Mouse (Mus musculus): ENCODE data around the gene A730071L15Rik. TPM values are rescaled to one million over a fixed set of nuclear protein-coding genes. Genes with fewer than 3 reads are reported as not detected.

A730071L15Rik gene
- polyA plus RNA-seq, 1 experiment from 2014 or later: 0.32 TPM

GRCm38 (mm10) chr11:6200087-6200569 lies 299 bp downstream of the A730071L15Rik start, which contains the start of gene Nudcd3:
TSS of gene Nudcd3 (minus strand) at chr11:6200415.
- WGBS: under 1% methylated on average over 39 of the region's 39 CpGs
- peak; percentile 94 for ATAC-seq (ENCODE audit: insufficient read depth, low FRiP score)

GRCm38 (mm10) chr11:6200570-6200969 lies 741 bp downstream of the A730071L15Rik start:
- Histone ChIP-seq H3K4me1 (ENCODE audit: control insufficient read depth, insufficient read depth, low read length) (peaks cover 8% of the 10 kb centered on the region), H3K27me3 (ENCODE audit: control insufficient read depth, insufficient read depth, low read length) (no peaks in the 10 kb centered on the region), H3K27ac (ENCODE audit: low read length) (peak overlapping the region; percentile 94), H3K9ac (ENCODE audit: low read length) (peak overlapping the region; percentile 94), H3K4me3 (replicated peaks; ENCODE audit: low read length) (peak overlapping the region; percentile 100), H3K4me2 (ENCODE audit: low read depth, low read length) (peak overlapping the region; percentile 96), H3K36me3 (ENCODE audit: control insufficient read depth, insufficient read depth, low read length) (no peaks in the 10 kb centered on the region), H3K9me3 (replicated peaks; ENCODE audit: control insufficient read depth, low read length) (no peaks in the 10 kb centered on the region)
- ATAC-seq (ENCODE audit: insufficient read depth, low FRiP score): no peak; the same call in 1 of the 2 replicates
- WGBS: 23% methylated on average over 9 of the region's 9 CpGs

More at GRCm38 (mm10) chr11:6200087-6200569, 299 bp downstream of the A730071L15Rik start, which contains the start of gene Nudcd3:
- Histone ChIP-seq H3K27ac (ENCODE audit: low read length) (peak within 1 kb of the TSS; percentile 94), H3K9ac (ENCODE audit: low read length) (peak within 1 kb of the TSS; percentile 94), H3K4me1 (ENCODE audit: control insufficient read depth, insufficient read depth, low read length) (peaks cover 8% of the 10 kb centered on the region), H3K4me3 (replicated peaks; ENCODE audit: low read length) (peak within 1 kb of the TSS; percentile 100), H3K4me2 (ENCODE audit: low read depth, low read length) (peak within 1 kb of the TSS; percentile 96), H3K9me3 (replicated peaks; ENCODE audit: control insufficient read depth, low read length) (no peaks in the 10 kb centered on the region), H3K36me3 (ENCODE audit: control insufficient read depth, insufficient read depth, low read length) (no peaks in the 10 kb centered on the region), H3K27me3 (ENCODE audit: control insufficient read depth, insufficient read depth, low read length) (no peaks in the 10 kb centered on the region)

DNA sequence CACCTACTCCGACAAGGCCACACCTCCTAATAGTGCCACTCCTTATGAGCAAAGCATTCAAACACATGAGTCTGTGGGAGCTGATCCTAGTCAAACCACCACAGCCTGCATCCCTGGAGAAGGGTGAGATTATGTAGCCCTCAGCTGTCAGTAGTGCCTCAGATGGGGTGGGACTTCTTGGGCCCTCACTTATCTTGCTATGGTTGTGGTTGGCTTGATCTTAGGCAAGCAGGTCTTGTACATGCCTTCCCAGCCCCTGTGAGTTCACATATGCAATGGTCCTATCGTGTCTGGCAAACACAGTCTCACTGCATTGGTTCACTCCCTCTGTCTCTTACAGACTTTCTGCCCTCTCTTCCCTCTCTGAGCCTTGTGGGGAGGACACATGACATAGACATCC lies 7.3 kb downstream of the A730071L15Rik start:
- H3K27ac ChIP-seq (ENCODE audit: low read length): no peak overlapping the region
- 78% methylated on average over 2 of the region's 2 CpGs for WGBS
- 0 out of 2 replicates have a peak, but pooled peaks have one; percentile 29 for ATAC-seq (ENCODE audit: insufficient read depth, low FRiP score)
- no peak overlapping the region for H3K4me2 ChIP-seq (ENCODE audit: low read depth, low read length)
- H3K9ac ChIP-seq (ENCODE audit: low read length): no peak overlapping the region
- no peak overlapping the region for H3K4me3 ChIP-seq (replicated peaks; ENCODE audit: low read length)
- no peaks in the 10 kb centered on the region for H3K4me1 ChIP-seq (ENCODE audit: control insufficient read depth, insufficient read depth, low read length)
- H3K27me3 ChIP-seq (ENCODE audit: control insufficient read depth, insufficient read depth, low read length): no peaks in the 10 kb centered on the region
- H3K36me3 ChIP-seq (ENCODE audit: control insufficient read depth, insufficient read depth, low read length): no peaks in the 10 kb centered on the region
- H3K9me3 ChIP-seq (replicated peaks; ENCODE audit: control insufficient read depth, low read length): no peaks in the 10 kb centered on the region

DNA sequence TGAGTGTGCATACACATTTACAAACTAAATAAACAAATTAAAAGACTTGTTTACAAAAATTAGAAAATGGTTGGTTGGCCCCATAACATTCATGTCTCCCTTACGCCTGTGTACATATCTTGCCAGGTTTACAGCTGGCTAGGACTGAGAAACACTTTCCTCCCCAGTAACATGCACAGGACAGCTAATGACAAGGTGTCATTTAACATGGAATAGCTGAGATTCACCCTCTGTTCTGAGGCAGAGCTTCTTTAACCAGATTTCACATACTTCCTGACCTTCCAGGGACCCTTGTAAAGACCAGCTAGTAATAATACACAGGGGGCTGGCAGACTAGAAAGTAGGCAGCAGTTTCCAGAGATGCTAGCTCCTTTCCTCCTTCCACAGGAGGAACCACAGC lies 8.3 kb downstream of the A730071L15Rik start:
- no peak overlapping the region for H3K4me2 ChIP-seq (ENCODE audit: low read depth, low read length)
- H3K9me3 ChIP-seq (replicated peaks; ENCODE audit: control insufficient read depth, low read length): no peaks in the 10 kb centered on the region
- H3K27ac ChIP-seq (ENCODE audit: low read length): no peak overlapping the region
- H3K9ac ChIP-seq (ENCODE audit: low read length): no peak overlapping the region
- ATAC-seq (ENCODE audit: insufficient read depth, low FRiP score): no peak
- H3K36me3 ChIP-seq (ENCODE audit: control insufficient read depth, insufficient read depth, low read length): no peaks in the 10 kb centered on the region
- no peak overlapping the region for H3K4me3 ChIP-seq (replicated peaks; ENCODE audit: low read length)
- H3K27me3 ChIP-seq (ENCODE audit: control insufficient read depth, insufficient read depth, low read length): no peaks in the 10 kb centered on the region
- WGBS: 65% methylated on average over 1 of the region's 1 CpGs
- H3K4me1 ChIP-seq (ENCODE audit: control insufficient read depth, insufficient read depth, low read length): no peaks in the 10 kb centered on the region

- Histone ChIP-seq H3K4me1 (ENCODE audit: control insufficient read depth, insufficient read depth, low read length) (no peaks in the 10 kb centered on the region), H3K36me3 (ENCODE audit: control insufficient read depth, insufficient read depth, low read length) (no peaks in the 10 kb centered on the region), H3K9me3 (replicated peaks; ENCODE audit: control insufficient read depth, low read length) (no peaks in the 10 kb centered on the region), H3K27me3 (ENCODE audit: control insufficient read depth, insufficient read depth, low read length) (no peaks in the 10 kb centered on the region), H3K4me3 (replicated peaks; ENCODE audit: low read length) (no peak overlapping the region), H3K9ac (ENCODE audit: low read length) (no peak overlapping the region), H3K27ac (ENCODE audit: low read length) (no peak overlapping the region), H3K4me2 (ENCODE audit: low read depth, low read length) (no peak overlapping the region)
- WGBS: 51% methylated on average over 3 of the region's 3 CpGs
- no peak for ATAC-seq (ENCODE audit: insufficient read depth, low FRiP score)
Measured at GRCm38 (mm10) chr11:6216834-6217233, 17.0 kb downstream of the A730071L15Rik start.

- no peak overlapping the region for H3K4me2 ChIP-seq (ENCODE audit: low read depth, low read length)
Measured at GRCm38 (mm10) chr11:6218189-6218896, 18.5 kb downstream of the A730071L15Rik start.

GRCm38 (mm10) chr11:6219967-6220366 lies 20.1 kb downstream of the A730071L15Rik start:
- Histone ChIP-seq H3K9me3 (replicated peaks; ENCODE audit: control insufficient read depth, low read length) (no peaks in the 10 kb centered on the region), H3K4me3 (replicated peaks; ENCODE audit: low read length) (no peak overlapping the region), H3K4me1 (ENCODE audit: control insufficient read depth, insufficient read depth, low read length) (no peaks in the 10 kb centered on the region), H3K27ac (ENCODE audit: low read length) (no peak overlapping the region), H3K4me2 (ENCODE audit: low read depth, low read length) (no peak overlapping the region), H3K27me3 (ENCODE audit: control insufficient read depth, insufficient read depth, low read length) (no peaks in the 10 kb centered on the region), H3K9ac (ENCODE audit: low read length) (no peak overlapping the region), H3K36me3 (ENCODE audit: control insufficient read depth, insufficient read depth, low read length) (no peaks in the 10 kb centered on the region)
- 86% methylated on average over 6 of the region's 6 CpGs for WGBS
- ATAC-seq (ENCODE audit: insufficient read depth, low FRiP score): no peak

More at GRCm38 (mm10) chr11:6218189-6218896, 18.5 kb downstream of the A730071L15Rik start:
- no peaks in the 10 kb centered on the region for H3K4me1 ChIP-seq (ENCODE audit: control insufficient read depth, insufficient read depth, low read length)
- no peak overlapping the region for H3K4me3 ChIP-seq (replicated peaks; ENCODE audit: low read length)
- H3K36me3 ChIP-seq (ENCODE audit: control insufficient read depth, insufficient read depth, low read length): no peaks in the 10 kb centered on the region
- 76% methylated on average over 11 of the region's 11 CpGs for WGBS
- no peaks in the 10 kb centered on the region for H3K27me3 ChIP-seq (ENCODE audit: control insufficient read depth, insufficient read depth, low read length)
- no peak overlapping the region for H3K27ac ChIP-seq (ENCODE audit: low read length)
- no peak overlapping the region for H3K9ac ChIP-seq (ENCODE audit: low read length)
- no peaks in the 10 kb centered on the region for H3K9me3 ChIP-seq (replicated peaks; ENCODE audit: control insufficient read depth, low read length)
- ATAC-seq (ENCODE audit: insufficient read depth, low FRiP score): no peak

DNA sequence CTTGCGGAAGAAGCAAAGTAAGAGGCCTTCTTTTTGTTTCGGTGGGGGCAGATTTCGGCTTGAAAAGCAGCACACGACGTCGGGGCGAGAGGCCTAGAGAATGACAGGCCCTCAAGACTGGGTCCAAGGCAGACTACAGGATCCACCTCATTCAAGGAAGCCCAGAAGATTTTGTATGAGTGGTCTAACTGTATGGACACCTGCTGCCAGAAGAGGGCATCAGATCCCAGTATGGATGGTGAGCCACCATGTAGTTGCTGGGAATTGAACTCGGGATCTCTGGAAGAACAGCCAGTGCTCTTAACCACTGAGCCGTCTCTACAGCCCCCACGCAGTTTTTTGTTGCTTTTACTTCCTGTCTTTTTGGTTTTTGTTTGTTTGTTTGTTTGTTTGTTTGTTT lies 22.4 kb downstream of the A730071L15Rik start:
- 94% methylated on average over 10 of the region's 10 CpGs for WGBS
- no peak for ATAC-seq (ENCODE audit: insufficient read depth, low FRiP score)

DNA sequence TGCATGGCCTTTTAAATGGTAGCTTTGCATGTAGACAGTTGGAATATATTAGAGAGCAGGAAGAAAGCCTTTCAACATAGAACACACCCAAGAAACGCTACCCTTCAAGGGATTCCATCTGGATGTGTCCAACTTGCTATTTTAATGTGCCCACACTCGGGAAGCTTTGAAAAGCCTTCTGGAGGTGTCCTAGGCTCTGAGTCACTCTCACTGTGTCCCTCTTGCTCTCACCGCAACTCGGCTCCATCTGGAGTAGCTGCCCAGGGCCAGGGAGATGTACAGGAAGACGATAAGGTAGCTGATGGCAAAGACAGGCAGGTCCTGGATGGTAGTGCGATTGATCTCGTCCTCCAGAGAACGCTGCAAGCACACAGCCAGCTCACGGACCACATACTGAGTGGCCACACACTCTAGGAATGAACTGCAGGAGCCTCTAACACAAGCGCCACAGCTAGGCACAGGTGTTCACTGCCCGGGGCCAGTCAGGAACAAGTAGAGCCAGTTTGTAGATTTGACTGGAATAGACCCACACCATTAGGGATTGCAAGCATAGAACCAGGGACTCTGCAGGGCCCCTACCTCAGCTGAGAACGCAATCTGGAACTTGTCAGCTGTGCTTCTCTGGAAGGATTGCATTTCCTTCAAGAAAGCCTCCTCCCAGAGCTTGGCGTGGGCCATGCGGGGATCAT lies 24.9 kb downstream of the A730071L15Rik start:
- Histone ChIP-seq H3K4me2 (ENCODE audit: low read depth, low read length) (no peak overlapping the region), H3K27ac (ENCODE audit: low read length) (no peak overlapping the region), H3K27me3 (ENCODE audit: control insufficient read depth, insufficient read depth, low read length) (no peaks in the 10 kb centered on the region), H3K9ac (ENCODE audit: low read length) (no peak overlapping the region), H3K4me1 (ENCODE audit: control insufficient read depth, insufficient read depth, low read length) (no peaks in the 10 kb centered on the region), H3K4me3 (replicated peaks; ENCODE audit: low read length) (no peak overlapping the region), H3K9me3 (replicated peaks; ENCODE audit: control insufficient read depth, low read length) (no peaks in the 10 kb centered on the region), H3K36me3 (ENCODE audit: control insufficient read depth, insufficient read depth, low read length) (no peaks in the 10 kb centered on the region)
- ATAC-seq (ENCODE audit: insufficient read depth, low FRiP score): no peak
- WGBS: 72% methylated on average over 14 of the region's 14 CpGs

More for the DNA sequence above, 22.4 kb downstream of the A730071L15Rik start:
- Histone ChIP-seq H3K27ac (ENCODE audit: low read length) (no peak overlapping the region), H3K4me2 (ENCODE audit: low read depth, low read length) (no peak overlapping the region), H3K27me3 (ENCODE audit: control insufficient read depth, insufficient read depth, low read length) (no peaks in the 10 kb centered on the region), H3K4me3 (replicated peaks; ENCODE audit: low read length) (no peak overlapping the region), H3K9me3 (replicated peaks; ENCODE audit: control insufficient read depth, low read length) (no peaks in the 10 kb centered on the region), H3K36me3 (ENCODE audit: control insufficient read depth, insufficient read depth, low read length) (no peaks in the 10 kb centered on the region), H3K9ac (ENCODE audit: low read length) (no peak overlapping the region), H3K4me1 (ENCODE audit: control insufficient read depth, insufficient read depth, low read length) (no peaks in the 10 kb centered on the region)
